Mouse (Mus musculus) neural tube, embryonic 13.5 days (tissue): Measurements from ENCODE around the gene Riox2. TPM values are rescaled to one million over a fixed set of nuclear protein-coding genes. Genes with fewer than 3 reads are reported as not detected.

Source experiments
- ATAC-seq: fragments of 200-750 bp; cut with Nextera tagmentation; 2 replicates; pipeline ENCODE4 v1.8.0; 2017; ENCODE audit warnings: low read depth, mild to moderate bottlenecking, moderate TSS enrichment, moderate library complexity
- H3K27ac ChIP-seq: fragments of 300-500 bp; sonication (generic); replicated peaks from 2 replicates; pipeline ENCODE4 v1.5.1; 2015; ENCODE audit warnings: moderate library complexity, mild to moderate bottlenecking, inconsistent platforms
- H3K27me3 ChIP-seq: fragments of 300-500 bp; sonication (generic); 2 replicates; pipeline ENCODE4 v1.6.1; 2015; ENCODE audit warnings: mild to moderate bottlenecking, inconsistent platforms
- H3K36me3 ChIP-seq: fragments of 300-500 bp; sonication (generic); 2 replicates; pipeline ENCODE4 v1.6.1; 2015; ENCODE audit warnings: mild to moderate bottlenecking, inconsistent platforms
- H3K4me1 ChIP-seq: fragments of 300-500 bp; sonication (generic); replicated peaks from 2 replicates; pipeline ENCODE4 v1.6.1; 2015; ENCODE audit warnings: inconsistent platforms
- H3K4me2 ChIP-seq: fragments of 300-500 bp; sonication (generic); 2 replicates; pipeline ENCODE4 v1.6.1; 2015; ENCODE audit warnings: inconsistent platforms, mild to moderate bottlenecking, moderate library complexity
- H3K4me3 ChIP-seq: fragments of 300-500 bp; sonication (generic); 2 replicates; pipeline ENCODE4 v1.5.1; 2015; ENCODE audit warnings: mild to moderate bottlenecking, inconsistent platforms
- H3K9ac ChIP-seq: fragments of 300-500 bp; sonication (generic); 2 replicates; pipeline ENCODE4 v1.6.1; 2015; ENCODE audit warnings: moderate library complexity, mild to moderate bottlenecking, inconsistent platforms
- H3K9me3 ChIP-seq: fragments of 300-500 bp; sonication (generic); 2 replicates; pipeline ENCODE4 v1.6.1; 2016; ENCODE audit warnings: inconsistent platforms
- WGBS: fragments of 180-500 bp; shearing (Covaris S2); methylation state at CpG from one replicate; pipeline ENCODE4 v1.1.7; 2015; 5-methylcytosine and 5-hydroxymethylcytosine counted together
- polyA plus RNA-seq: library from polyadenylated mRNA; unstranded; fragments of >200 nt; fragmentation: Nextera tagmentation; extraction: Ambion mirVana; gene quantifications from 2 replicates; pipeline ENCODE4 v1.2.1, GENCODE M21; 2015

Riox2 gene
- polyA plus RNA-seq, 1 experiment from 2014 or later, result 14.5 TPM

DNA sequence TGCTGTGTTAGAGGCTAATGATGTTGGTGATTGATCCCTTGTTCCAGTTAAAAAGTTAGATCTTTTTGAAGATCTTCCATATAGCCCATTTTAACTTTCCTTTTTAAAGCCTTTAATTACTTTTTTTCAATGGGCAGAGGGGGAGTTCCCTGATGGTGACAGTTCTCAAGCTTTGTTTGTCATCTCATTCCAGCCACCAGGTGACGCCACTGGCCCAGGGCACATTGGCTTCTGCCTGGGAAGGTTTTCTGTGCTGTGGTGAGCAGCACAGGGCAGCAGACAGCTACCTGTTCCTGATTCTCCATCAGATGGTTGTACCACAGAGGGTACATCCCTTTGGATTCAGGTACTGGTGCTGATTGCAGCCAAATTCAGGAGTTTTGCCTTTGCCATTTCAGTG, 3.2 kb downstream of the Riox2 start:
- Histone ChIP-seq H3K9me3 (no peaks in the 10 kb centered on the region), H3K4me3 (no peak overlapping the region), H3K27me3 (no peaks in the 10 kb centered on the region), H3K9ac (no peak overlapping the region), H3K4me2 (no peak overlapping the region), H3K4me1 (peaks cover 13% of the 10 kb centered on the region), H3K36me3 (no peaks in the 10 kb centered on the region), H3K27ac (no peak overlapping the region)
- 9% methylated on average over 1 of the region's 1 CpGs for WGBS
- ATAC-seq, result no peak

DNA sequence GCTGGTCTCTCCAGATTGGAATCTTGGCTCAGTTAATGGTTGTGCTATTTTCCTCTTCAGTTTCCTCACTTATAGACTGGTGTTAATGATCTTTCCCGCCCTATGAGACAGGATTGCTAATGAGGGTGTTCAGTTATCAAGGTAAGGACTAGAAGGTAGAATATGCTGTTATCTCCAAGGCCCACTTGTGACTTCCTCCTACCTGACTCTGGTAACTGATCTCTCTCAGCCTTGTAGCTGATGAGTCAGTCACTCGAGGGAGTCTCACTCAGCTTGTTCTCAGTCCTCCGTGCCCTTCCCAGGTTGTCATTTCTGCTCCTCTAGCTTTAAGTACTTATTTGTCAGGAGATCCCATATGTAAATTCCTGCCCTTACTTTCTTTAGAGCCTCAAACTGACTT, 6.4 kb downstream of the Riox2 start:
- WGBS, result 89% methylated on average over 3 of the region's 3 CpGs
- no peak overlapping the region for H3K27ac ChIP-seq
- no peak overlapping the region for H3K4me3 ChIP-seq
- H3K27me3 ChIP-seq, result no peaks in the 10 kb centered on the region
- no peak overlapping the region for H3K9ac ChIP-seq
- H3K4me1 ChIP-seq, result no peaks in the 10 kb centered on the region
- no peak for ATAC-seq
- no peak overlapping the region for H3K4me2 ChIP-seq
- H3K9me3 ChIP-seq, result no peaks in the 10 kb centered on the region
- no peaks in the 10 kb centered on the region for H3K36me3 ChIP-seq

DNA sequence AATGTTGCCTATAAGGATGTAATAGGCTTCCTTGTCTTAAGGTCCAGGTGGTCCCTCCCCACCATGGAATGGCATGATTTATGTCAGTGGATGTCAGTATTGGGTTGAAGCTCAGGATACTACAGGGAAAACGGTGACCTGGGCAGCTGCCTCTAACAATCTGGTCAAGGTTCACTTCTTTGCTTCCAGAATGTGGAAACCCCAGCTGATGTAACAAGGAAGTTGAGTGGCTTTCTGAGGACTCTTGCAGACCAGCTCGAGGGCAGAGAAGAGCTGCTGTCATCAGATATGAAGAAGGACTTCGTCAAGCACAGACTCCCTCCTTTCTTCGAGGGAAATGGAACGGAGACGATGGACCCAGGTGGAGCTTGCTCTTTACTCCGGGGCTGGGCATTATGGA, 15.7 kb downstream of the Riox2 start:
- Histone ChIP-seq H3K36me3 (peaks cover 7% of the 10 kb centered on the region; the same call in 1 of the 2 replicates), H3K27me3 (no peaks in the 10 kb centered on the region), H3K9me3 (no peaks in the 10 kb centered on the region), H3K4me1 (peaks cover 5% of the 10 kb centered on the region), H3K4me3 (no peak overlapping the region), H3K27ac (no peak overlapping the region), H3K4me2 (no peak overlapping the region), H3K9ac (no peak overlapping the region)
- no peak for ATAC-seq
- WGBS, result 84% methylated on average over 7 of the region's 7 CpGs

DNA sequence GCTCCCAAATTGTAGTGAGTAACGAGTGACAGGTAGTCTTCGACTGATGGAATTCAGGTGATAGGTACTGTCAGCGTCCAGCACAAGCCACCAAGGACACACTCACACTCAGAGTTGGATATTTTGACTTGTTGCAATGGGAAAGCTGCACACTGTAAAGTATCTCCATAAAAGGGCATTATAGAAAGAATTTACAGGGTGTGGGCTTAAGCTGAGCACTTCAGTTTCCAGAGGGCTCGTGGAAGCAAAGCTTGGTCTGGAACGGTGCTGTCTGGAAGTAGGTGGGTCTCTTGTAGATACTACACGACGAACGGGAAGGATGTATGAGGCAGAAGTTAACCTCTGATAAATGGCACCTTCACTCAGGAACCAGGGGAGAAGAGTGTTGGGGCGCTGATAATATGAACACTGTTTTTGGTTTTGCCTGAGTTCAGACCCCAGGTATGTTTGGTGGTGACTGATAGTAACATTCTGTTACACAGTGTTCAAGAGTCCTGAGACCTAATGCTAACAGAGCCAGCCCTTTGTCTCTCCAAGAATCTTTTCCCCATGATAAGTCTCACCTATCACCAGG, 16.5 kb downstream of the Riox2 start:
- peaks cover 5% of the 10 kb centered on the region for H3K4me1 ChIP-seq
- H3K4me2 ChIP-seq, result no peak overlapping the region
- H3K4me3 ChIP-seq, result no peak overlapping the region
- H3K27me3 ChIP-seq, result no peaks in the 10 kb centered on the region
- no peak overlapping the region for H3K9ac ChIP-seq
- no peak for ATAC-seq
- 95% methylated on average over 9 of the region's 9 CpGs for WGBS
- H3K27ac ChIP-seq, result no peak overlapping the region
- H3K36me3 ChIP-seq, result peaks cover 7% of the 10 kb centered on the region; the same call in 1 of the 2 replicates
- no peaks in the 10 kb centered on the region for H3K9me3 ChIP-seq

DNA sequence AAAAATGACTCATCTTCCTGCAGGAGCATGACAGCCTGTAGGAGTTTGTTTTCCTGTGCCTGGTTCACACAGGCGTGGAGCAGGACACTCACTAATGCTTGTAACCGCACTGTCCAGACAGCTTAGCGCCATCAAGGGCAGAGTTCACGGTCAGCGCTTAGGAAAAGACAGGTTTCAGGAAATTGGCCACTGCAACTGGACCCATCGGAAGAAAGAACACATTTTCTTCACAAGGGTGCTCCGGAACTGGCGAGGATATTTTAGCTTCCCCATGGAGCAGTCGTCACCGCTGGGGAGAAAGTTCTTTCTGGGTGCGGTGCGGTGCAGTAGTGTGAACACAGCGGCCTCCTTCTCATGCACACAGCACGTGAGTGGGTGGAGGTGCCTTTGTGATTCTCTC, 21.6 kb downstream of the Riox2 start:
- Histone ChIP-seq H3K9ac (no peak overlapping the region), H3K4me2 (no peak overlapping the region), H3K36me3 (peaks cover 8% of the 10 kb centered on the region), H3K9me3 (no peaks in the 10 kb centered on the region), H3K4me3 (no peak overlapping the region), H3K27ac (no peak overlapping the region), H3K27me3 (no peaks in the 10 kb centered on the region), H3K4me1 (no peaks in the 10 kb centered on the region)
- ATAC-seq, result no peak
- WGBS, result 92% methylated on average over 14 of the region's 14 CpGs

DNA sequence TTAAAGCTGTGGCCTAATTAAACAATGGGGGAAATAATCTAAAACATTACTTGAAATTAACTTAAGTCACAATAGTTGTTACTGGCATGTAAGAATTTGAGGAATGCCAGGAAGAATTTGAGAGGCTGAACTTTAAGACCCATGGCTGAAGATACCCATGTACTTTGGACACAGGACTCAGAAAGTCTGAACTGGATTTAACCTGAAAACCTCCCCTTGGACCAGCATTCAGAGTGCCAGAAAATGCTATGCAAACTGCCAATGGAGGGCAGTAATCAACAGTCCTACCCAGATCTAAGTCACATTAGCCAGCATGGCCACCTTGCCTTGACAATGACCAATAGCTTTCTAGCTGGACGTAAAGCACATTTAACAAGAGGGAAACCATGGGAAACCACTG, 26.4 kb downstream of the Riox2 start:
- H3K4me1 ChIP-seq, result no peaks in the 10 kb centered on the region
- H3K4me2 ChIP-seq, result no peak overlapping the region
- no peaks in the 10 kb centered on the region for H3K27me3 ChIP-seq
- peaks cover 4% of the 10 kb centered on the region; the same call in 1 of the 2 replicates for H3K36me3 ChIP-seq
- ATAC-seq, result no peak
- WGBS, result 78% methylated on average over 1 of the region's 1 CpGs
- H3K27ac ChIP-seq, result no peak overlapping the region
- no peaks in the 10 kb centered on the region for H3K9me3 ChIP-seq
- no peak overlapping the region for H3K4me3 ChIP-seq
- H3K9ac ChIP-seq, result no peak overlapping the region

DNA sequence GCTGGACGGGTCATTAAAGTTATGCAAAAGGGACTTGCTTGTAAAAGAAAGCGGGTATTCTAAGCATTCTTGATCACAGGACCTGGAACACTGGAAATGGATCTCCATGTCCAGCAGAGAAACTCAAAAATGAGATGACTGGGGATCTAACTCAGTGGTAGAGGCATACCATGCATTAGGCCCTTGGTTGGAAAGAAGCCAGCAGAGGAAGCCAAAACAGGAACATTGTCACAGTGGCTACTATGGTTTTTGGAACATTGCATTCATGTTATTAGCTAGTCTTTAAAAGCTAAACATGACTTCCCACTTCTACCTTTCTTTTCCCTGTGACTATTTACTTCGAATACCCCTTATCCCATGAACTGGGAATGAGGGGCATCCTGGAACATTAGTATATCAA, 27.6 kb downstream of the Riox2 start:
- H3K27me3 ChIP-seq, result no peaks in the 10 kb centered on the region
- WGBS, result 90% methylated on average over 3 of the region's 3 CpGs
- H3K9ac ChIP-seq, result no peak overlapping the region
- no peak overlapping the region for H3K4me3 ChIP-seq
- no peaks in the 10 kb centered on the region for H3K4me1 ChIP-seq
- H3K9me3 ChIP-seq, result no peaks in the 10 kb centered on the region
- H3K36me3 ChIP-seq, result peaks cover 2% of the 10 kb centered on the region; the same call in 1 of the 2 replicates
- H3K4me2 ChIP-seq, result no peak overlapping the region
- ATAC-seq, result no peak
- H3K27ac ChIP-seq, result no peak overlapping the region

DNA sequence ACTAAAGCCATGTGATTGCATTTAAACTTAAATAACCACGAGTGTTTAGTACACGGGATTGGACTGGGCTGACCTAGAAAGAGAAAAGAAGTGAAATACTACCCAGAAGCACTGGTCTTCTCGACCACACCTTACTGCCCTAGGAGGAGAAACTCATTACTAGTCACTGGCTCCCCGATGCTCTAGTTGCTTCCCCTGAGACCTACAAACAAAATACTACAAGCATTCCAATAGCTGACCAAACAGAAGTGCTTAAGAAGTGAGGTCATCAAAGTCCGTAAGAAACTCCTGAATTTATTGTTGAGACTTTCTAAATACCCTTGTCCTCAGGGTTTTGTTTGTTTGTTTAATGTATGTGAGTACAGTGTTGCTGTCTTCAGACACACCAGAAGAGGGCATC, 38.3 kb downstream of the Riox2 start:
- Histone ChIP-seq H3K36me3 (0 out of 2 replicates have a peak, but pooled peaks cover 7% of the 10 kb centered on the region), H3K27me3 (no peaks in the 10 kb centered on the region), H3K9ac (no peak overlapping the region), H3K4me1 (no peaks in the 10 kb centered on the region), H3K9me3 (no peaks in the 10 kb centered on the region), H3K4me3 (no peak overlapping the region), H3K27ac (no peak overlapping the region), H3K4me2 (no peak overlapping the region)
- ATAC-seq, result no peak
- WGBS, result 89% methylated on average over 5 of the region's 5 CpGs

DNA sequence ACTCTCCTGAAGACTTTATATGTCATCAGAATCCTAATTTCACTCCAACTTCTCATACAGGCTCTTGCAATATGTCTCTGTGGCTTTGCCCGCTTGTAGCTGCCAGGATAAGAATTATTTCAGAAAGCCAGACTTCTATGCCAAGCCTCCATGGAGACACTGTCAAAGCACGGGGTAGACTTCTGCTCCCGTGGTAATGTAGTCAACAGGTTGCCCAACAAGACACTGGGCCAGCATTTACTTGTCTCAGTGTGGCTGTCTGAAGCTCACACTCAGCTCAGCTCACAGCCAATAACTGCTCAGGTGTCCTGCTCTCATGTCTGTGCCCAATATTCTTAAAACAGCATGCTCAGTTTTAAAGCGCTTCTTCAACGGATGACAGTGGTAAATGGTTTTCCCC, 43.6 kb downstream of the Riox2 start:
- no peak for ATAC-seq
- WGBS, result 92% methylated on average over 5 of the region's 5 CpGs

DNA sequence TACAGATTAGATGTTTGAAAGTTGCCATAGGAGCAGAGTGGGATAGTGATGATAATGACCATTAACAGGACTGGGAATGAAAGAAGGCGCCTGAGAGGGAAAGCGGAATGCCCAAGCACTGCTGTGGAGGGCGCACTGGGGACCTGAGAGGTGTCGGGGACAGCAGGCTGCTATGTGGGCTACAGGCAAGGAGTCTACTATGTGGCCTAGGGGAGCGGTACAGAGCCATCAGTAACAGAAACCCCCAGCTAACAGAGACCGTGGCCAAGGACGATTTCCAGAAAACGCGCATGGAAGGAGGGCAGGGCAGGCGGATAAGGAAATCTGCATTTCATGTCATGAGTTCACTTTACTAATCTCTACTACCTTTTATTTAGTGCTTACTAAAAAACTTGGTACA, 45.4 kb downstream of the Riox2 start:
- no peak overlapping the region for H3K27ac ChIP-seq
- H3K9me3 ChIP-seq, result 0 out of 2 replicates have a peak, but pooled peaks cover 4% of the 10 kb centered on the region
- H3K36me3 ChIP-seq, result no peaks in the 10 kb centered on the region
- H3K9ac ChIP-seq, result no peak overlapping the region
- H3K4me3 ChIP-seq, result no peak overlapping the region
- ATAC-seq, result no peak
- no peak overlapping the region for H3K4me2 ChIP-seq
- 90% methylated on average over 10 of the region's 10 CpGs for WGBS
- no peaks in the 10 kb centered on the region for H3K27me3 ChIP-seq
- H3K4me1 ChIP-seq, result no peaks in the 10 kb centered on the region

More for the DNA sequence above, 43.6 kb downstream of the Riox2 start:
- H3K4me2 ChIP-seq, result no peak overlapping the region
- H3K4me3 ChIP-seq, result no peak overlapping the region
- no peaks in the 10 kb centered on the region for H3K27me3 ChIP-seq
- H3K9ac ChIP-seq, result no peak overlapping the region
- no peak overlapping the region for H3K27ac ChIP-seq
- H3K4me1 ChIP-seq, result no peaks in the 10 kb centered on the region
- 0 out of 2 replicates have a peak, but pooled peaks cover 4% of the 10 kb centered on the region for H3K9me3 ChIP-seq
- no peaks in the 10 kb centered on the region for H3K36me3 ChIP-seq

DNA sequence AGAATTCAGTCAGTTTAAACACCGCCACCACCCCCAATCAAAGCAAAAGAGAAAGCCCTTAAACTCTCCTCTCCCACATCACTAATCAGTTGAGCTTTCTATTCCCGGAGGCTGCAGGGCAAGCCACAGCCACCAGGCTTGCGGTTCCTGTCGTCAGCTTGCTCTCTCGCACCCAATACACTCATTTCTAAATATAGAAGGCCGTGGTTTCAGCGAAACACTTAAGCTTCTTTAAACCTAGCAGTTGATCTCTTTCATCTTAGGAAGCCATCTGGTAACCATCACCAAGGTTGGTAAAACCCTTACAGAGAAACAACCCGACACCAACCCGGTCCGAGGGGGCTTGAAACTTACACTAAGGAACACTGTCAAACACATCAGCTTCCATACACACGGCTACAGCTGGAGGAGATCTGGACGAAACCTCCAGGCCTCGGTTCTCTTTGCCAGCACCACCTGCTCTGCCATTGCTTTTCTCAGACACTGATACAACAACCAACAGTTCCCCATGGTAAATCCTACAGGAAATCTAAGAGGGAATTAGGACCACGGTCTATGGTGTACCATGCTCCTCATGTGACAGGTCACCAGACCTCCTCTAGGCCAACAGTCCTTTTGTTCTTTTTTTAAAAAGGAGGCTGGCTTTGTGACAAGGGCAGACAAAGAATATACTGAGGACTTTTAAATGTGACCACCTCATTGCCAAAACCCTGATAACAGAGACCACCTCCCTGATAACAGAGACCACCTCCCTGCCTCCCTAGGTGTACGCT, 46.1 kb downstream of the Riox2 start:
- ATAC-seq, result no peak
- WGBS, result 80% methylated on average over 15 of the region's 15 CpGs
- H3K9ac ChIP-seq, result no peak overlapping the region
- H3K27ac ChIP-seq, result no peak overlapping the region
- 0 out of 2 replicates have a peak, but pooled peaks cover 4% of the 10 kb centered on the region for H3K9me3 ChIP-seq
- no peaks in the 10 kb centered on the region for H3K27me3 ChIP-seq
- no peak overlapping the region for H3K4me2 ChIP-seq
- H3K4me3 ChIP-seq, result no peak overlapping the region
- H3K4me1 ChIP-seq, result no peaks in the 10 kb centered on the region
- no peaks in the 10 kb centered on the region for H3K36me3 ChIP-seq

DNA sequence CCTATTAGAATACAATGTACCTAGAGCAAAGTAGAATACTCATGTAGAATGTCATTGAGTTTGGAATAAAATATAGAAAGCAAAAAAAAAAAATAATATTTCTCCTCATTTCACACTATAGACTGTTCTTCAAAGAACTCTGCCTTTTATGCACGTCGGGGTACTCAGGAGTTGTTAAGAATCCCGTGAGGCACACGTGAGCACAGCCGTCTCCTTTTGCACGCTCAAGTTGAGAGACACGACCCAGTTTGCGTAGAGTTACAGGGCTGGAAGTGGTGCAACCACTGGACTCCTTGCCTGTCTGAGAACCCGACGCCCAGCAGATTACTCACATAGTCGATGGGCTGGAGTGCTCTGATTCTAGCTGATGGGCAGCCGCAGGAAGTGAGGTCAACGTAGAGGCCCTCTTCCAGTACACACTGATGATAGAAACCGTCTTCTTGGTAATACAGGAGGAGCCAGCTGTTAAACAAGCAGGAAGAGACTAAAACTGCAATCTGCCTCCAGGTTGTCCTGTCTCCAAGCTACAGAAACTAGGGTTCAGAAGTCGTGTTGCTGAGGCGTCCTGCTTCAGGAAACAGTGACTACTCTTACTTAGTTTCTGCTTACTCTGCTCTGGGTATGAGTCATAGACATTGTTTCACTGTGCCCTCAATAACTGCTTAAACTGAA, 50.3 kb downstream of the Riox2 start:
- 95% methylated on average over 16 of the region's 16 CpGs for WGBS
- ATAC-seq, result no peak
- no peak overlapping the region for H3K27ac ChIP-seq

More for the DNA sequence above, 50.3 kb downstream of the Riox2 start:
- Histone ChIP-seq H3K4me2 (no peak overlapping the region), H3K9me3 (no peaks in the 10 kb centered on the region), H3K36me3 (no peaks in the 10 kb centered on the region), H3K9ac (no peak overlapping the region), H3K4me1 (peaks cover 8% of the 10 kb centered on the region; the same call in 1 of the 2 replicates), H3K27me3 (no peaks in the 10 kb centered on the region), H3K4me3 (no peak overlapping the region)
